Mouse (Mus musculus) induced T-regulatory cell, adult 2 months (primary cell): ENCODE results near the gene Zdhhc8.
A peak's percentile ranks its signal among the peaks of the same experiment; 100 is the strongest.

Experiments used
- DNase-seq: peaks from one replicate; pipeline ENCODE4 v3.0.0-alpha.2; 2012; ENCODE audit warnings: low read depth

Zdhhc8 gene

GRCm38 (mm10) chr16:18234671-18235388 is at the start of gene Zdhhc8:
Gene Zdhhc8 (minus strand): TSS chr16:18235136.
- DNase-seq = peak; percentile 71

GRCm38 (mm10) chr16:18275166-18275565 is 40.2 kb upstream of the Zdhhc8 start:
- DNase-seq = no peak

- peak; percentile 42 for DNase-seq
Observed at GRCm38 (mm10) chr16:18268182-18268581, 33.2 kb upstream of the Zdhhc8 start.

GRCm38 (mm10) chr16:18265024-18265423 is 30.1 kb upstream of the Zdhhc8 start:
- no peak for DNase-seq

- DNase-seq = no peak
Observed at GRCm38 (mm10) chr16:18258221-18258620, 23.3 kb upstream of the Zdhhc8 start, which contains the start of gene Gm49776. Gene Gm49776 (minus strand): TSS chr16:18258321.

GRCm38 (mm10) chr16:18253866-18254265 is 18.9 kb upstream of the Zdhhc8 start:
- no peak for DNase-seq

- no peak for DNase-seq
Observed at GRCm38 (mm10) chr16:18252736-18253135, 17.8 kb upstream of the Zdhhc8 start.

GRCm38 (mm10) chr16:18250828-18251790 is 16.2 kb upstream of the Zdhhc8 start:
- DNase-seq = no peak

GRCm38 (mm10) chr16:18250231-18250630 is 15.3 kb upstream of the Zdhhc8 start:
- no peak for DNase-seq

- peak; percentile 60 for DNase-seq
Observed at GRCm38 (mm10) chr16:18249364-18249967, 14.5 kb upstream of the Zdhhc8 start.

- peak; percentile 99 for DNase-seq
Observed at GRCm38 (mm10) chr16:18248433-18249363, 13.8 kb upstream of the Zdhhc8 start, which contains the start of the genes Trmt2a and Ranbp1. Gene Trmt2a (plus strand): TSS chr16:18248679. Gene Ranbp1 (minus strand): TSS chr16:18248732.

GRCm38 (mm10) chr16:18247521-18248399 is 12.8 kb upstream of the Zdhhc8 start:
- peak; percentile 61 for DNase-seq

GRCm38 (mm10) chr16:18241581-18241980 is 6.6 kb upstream of the Zdhhc8 start:
- DNase-seq = no peak

GRCm38 (mm10) chr16:18236676-18237501 is 2.0 kb upstream of the Zdhhc8 start:
- DNase-seq = no peak

- no peak for DNase-seq
Observed at GRCm38 (mm10) chr16:18235389-18236065, 591 bp upstream of the Zdhhc8 start.

- DNase-seq = peak; percentile 36
Observed at GRCm38 (mm10) chr16:18233919-18234670, 841 bp downstream of the Zdhhc8 start.

- peak; percentile 22 for DNase-seq
Observed at GRCm38 (mm10) chr16:18233451-18233850, 1.5 kb downstream of the Zdhhc8 start.

- no peak for DNase-seq
Observed at GRCm38 (mm10) chr16:18231451-18231850, 3.5 kb downstream of the Zdhhc8 start.
